Mouse (Mus musculus): Measurements from ENCODE around the gene Srrm4. TPM values are rescaled to one million over a fixed set of nuclear protein-coding genes. Genes with fewer than 3 reads are reported as not detected.
A peak's percentile ranks its signal among the peaks of the same experiment; 100 is the strongest.

Gene Srrm4
- polyA plus RNA-seq, 1 experiment: 0.06 TPM

- no peak overlapping the region for H3ac ChIP-seq (ENCODE audit: control insufficient read depth, insufficient read length, low read depth)
- H3K4me3 ChIP-seq (ENCODE audit: insufficient read depth, poor library complexity, severe bottlenecking): no peak overlapping the region
- no peaks in the 10 kb centered on the region for H3K79me3 ChIP-seq (ENCODE audit: low read depth)
- no peaks in the 10 kb centered on the region for H3K79me2 ChIP-seq (ENCODE audit: control insufficient read depth, insufficient read depth)
- TF ChIP-seq USF1 (IDR thresholded peaks at IDR 0.05; ENCODE audit: low read depth): no peak
- TF ChIP-seq MYOG (IDR thresholded peaks at IDR 0.05; ENCODE audit: control insufficient read depth, extremely low read depth, insufficient read length): no peak
- H3K36me3 ChIP-seq (ENCODE audit: control insufficient read depth, insufficient read depth): no peaks in the 10 kb centered on the region
- no peaks in the 10 kb centered on the region for H3K27me3 ChIP-seq (ENCODE audit: control insufficient read depth, insufficient read depth, insufficient read length)
Measured at GRCm38 (mm10) chr5:116476006-116476405, 115.6 kb downstream of the Srrm4 start.

- TF ChIP-seq FOSL1 (IDR thresholded peaks at IDR 0.05; ENCODE audit: insufficient read depth, low read length, poor library complexity, severe bottlenecking) (no peak), USF1 (IDR thresholded peaks at IDR 0.05; ENCODE audit: low read depth) (no peak), MYOG (IDR thresholded peaks at IDR 0.05; ENCODE audit: control insufficient read depth, extremely low read depth, insufficient read length) (no peak), MAX (IDR thresholded peaks at IDR 0.05) (no peak), MYOD1 (IDR thresholded peaks at IDR 0.05; ENCODE audit: control insufficient read depth, insufficient read length, low read depth) (no peak), CEBPB (IDR thresholded peaks at IDR 0.05; ENCODE audit: low read depth) (no peak), CTCF (IDR thresholded peaks at IDR 0.05; ENCODE audit: control insufficient read depth, insufficient read depth, insufficient read length) (no peak)
- Histone ChIP-seq H3K4me3 (ENCODE audit: insufficient read depth, poor library complexity, severe bottlenecking) (no peak overlapping the region), H3K27me3 (ENCODE audit: control insufficient read depth, insufficient read depth, insufficient read length) (no peaks in the 10 kb centered on the region), H3ac (ENCODE audit: control insufficient read depth, insufficient read length, low read depth) (no peak overlapping the region), H3K79me3 (ENCODE audit: low read depth) (no peaks in the 10 kb centered on the region), H3K79me2 (ENCODE audit: control insufficient read depth, insufficient read depth) (no peaks in the 10 kb centered on the region), H3K36me3 (ENCODE audit: control insufficient read depth, insufficient read depth) (no peaks in the 10 kb centered on the region)
Measured at GRCm38 (mm10) chr5:116461354-116462042, 130.1 kb downstream of the Srrm4 start.

GRCm38 (mm10) chr5:116459970-116460369 lies 131.6 kb downstream of the Srrm4 start:
- H3K79me2 ChIP-seq (ENCODE audit: control insufficient read depth, insufficient read depth): no peaks in the 10 kb centered on the region
- no peak for TF ChIP-seq FOSL1 (IDR thresholded peaks at IDR 0.05; ENCODE audit: insufficient read depth, low read length, poor library complexity, severe bottlenecking)

GRCm38 (mm10) chr5:116457791-116458190 lies 133.8 kb downstream of the Srrm4 start:
- Histone ChIP-seq H3K4me3 (ENCODE audit: insufficient read depth, poor library complexity, severe bottlenecking) (no peak overlapping the region), H3K79me2 (ENCODE audit: control insufficient read depth, insufficient read depth) (no peaks in the 10 kb centered on the region)
- TF ChIP-seq FOSL1 (IDR thresholded peaks at IDR 0.05; ENCODE audit: insufficient read depth, low read length, poor library complexity, severe bottlenecking): no peak
- no peak for TF ChIP-seq MYOD1 (IDR thresholded peaks at IDR 0.05; ENCODE audit: control insufficient read depth, insufficient read length, low read depth)
- TF ChIP-seq CEBPB (IDR thresholded peaks at IDR 0.05; ENCODE audit: low read depth): no peak
- no peak for TF ChIP-seq MAX (IDR thresholded peaks at IDR 0.05)
- TF ChIP-seq CTCF (IDR thresholded peaks at IDR 0.05; ENCODE audit: control insufficient read depth, insufficient read depth, insufficient read length): no peak
- no peak for TF ChIP-seq USF1 (IDR thresholded peaks at IDR 0.05; ENCODE audit: low read depth)
- no peak for TF ChIP-seq MYOG (IDR thresholded peaks at IDR 0.05; ENCODE audit: control insufficient read depth, extremely low read depth, insufficient read length)

More at GRCm38 (mm10) chr5:116459970-116460369, 131.6 kb downstream of the Srrm4 start:
- no peak overlapping the region for H3ac ChIP-seq (ENCODE audit: control insufficient read depth, insufficient read length, low read depth)
- no peaks in the 10 kb centered on the region for H3K27me3 ChIP-seq (ENCODE audit: control insufficient read depth, insufficient read depth, insufficient read length)
- no peaks in the 10 kb centered on the region for H3K79me3 ChIP-seq (ENCODE audit: low read depth)
- H3K4me3 ChIP-seq (ENCODE audit: insufficient read depth, poor library complexity, severe bottlenecking): no peak overlapping the region
- H3K36me3 ChIP-seq (ENCODE audit: control insufficient read depth, insufficient read depth): no peaks in the 10 kb centered on the region

GRCm38 (mm10) chr5:116456796-116457515 lies 134.7 kb downstream of the Srrm4 start:
- no peaks in the 10 kb centered on the region for H3K79me2 ChIP-seq (ENCODE audit: control insufficient read depth, insufficient read depth)
- H3K79me3 ChIP-seq (ENCODE audit: low read depth): no peaks in the 10 kb centered on the region
- no peak overlapping the region for H3K4me3 ChIP-seq (ENCODE audit: insufficient read depth, poor library complexity, severe bottlenecking)
- H3ac ChIP-seq (ENCODE audit: control insufficient read depth, insufficient read length, low read depth): no peak overlapping the region
- no peak for TF ChIP-seq CTCF (IDR thresholded peaks at IDR 0.05; ENCODE audit: control insufficient read depth, insufficient read depth, insufficient read length)
- TF ChIP-seq MAX (IDR thresholded peaks at IDR 0.05): no peak
- no peak for TF ChIP-seq MYOD1 (IDR thresholded peaks at IDR 0.05; ENCODE audit: control insufficient read depth, insufficient read length, low read depth)
- no peak for TF ChIP-seq CEBPB (IDR thresholded peaks at IDR 0.05; ENCODE audit: low read depth)
- no peak for TF ChIP-seq USF1 (IDR thresholded peaks at IDR 0.05; ENCODE audit: low read depth)
- TF ChIP-seq MYOG (IDR thresholded peaks at IDR 0.05; ENCODE audit: control insufficient read depth, extremely low read depth, insufficient read length): no peak
- no peak for TF ChIP-seq FOSL1 (IDR thresholded peaks at IDR 0.05; ENCODE audit: insufficient read depth, low read length, poor library complexity, severe bottlenecking)
- no peaks in the 10 kb centered on the region for H3K36me3 ChIP-seq (ENCODE audit: control insufficient read depth, insufficient read depth)
- no peaks in the 10 kb centered on the region for H3K27me3 ChIP-seq (ENCODE audit: control insufficient read depth, insufficient read depth, insufficient read length)

More at GRCm38 (mm10) chr5:116457791-116458190, 133.8 kb downstream of the Srrm4 start:
- H3K36me3 ChIP-seq (ENCODE audit: control insufficient read depth, insufficient read depth): no peaks in the 10 kb centered on the region
- H3ac ChIP-seq (ENCODE audit: control insufficient read depth, insufficient read length, low read depth): no peak overlapping the region
- H3K27me3 ChIP-seq (ENCODE audit: control insufficient read depth, insufficient read depth, insufficient read length): no peaks in the 10 kb centered on the region
- no peaks in the 10 kb centered on the region for H3K79me3 ChIP-seq (ENCODE audit: low read depth)

- no peak overlapping the region for H3ac ChIP-seq (ENCODE audit: control insufficient read depth, insufficient read length, low read depth)
- TF ChIP-seq CTCF (IDR thresholded peaks at IDR 0.05; ENCODE audit: control insufficient read depth, insufficient read depth, insufficient read length) (peak; percentile 43), MYOG (IDR thresholded peaks at IDR 0.05; ENCODE audit: control insufficient read depth, extremely low read depth, insufficient read length) (no peak)
Measured at GRCm38 (mm10) chr5:116453401-116453851, 138.2 kb downstream of the Srrm4 start.

More at GRCm38 (mm10) chr5:116453401-116453851, 138.2 kb downstream of the Srrm4 start:
- Histone ChIP-seq H3K4me3 (ENCODE audit: insufficient read depth, poor library complexity, severe bottlenecking) (no peak overlapping the region), H3K79me3 (ENCODE audit: low read depth) (no peaks in the 10 kb centered on the region), H3K79me2 (ENCODE audit: control insufficient read depth, insufficient read depth) (no peaks in the 10 kb centered on the region), H3K36me3 (ENCODE audit: control insufficient read depth, insufficient read depth) (no peaks in the 10 kb centered on the region), H3K27me3 (ENCODE audit: control insufficient read depth, insufficient read depth, insufficient read length) (no peaks in the 10 kb centered on the region)

Measured in C2C12 (cell line).